Mouse (Mus musculus) testis, postnatal 10 days (tissue): ENCODE results near the gene Gm20388.

Experiments
- DNase-seq: peaks from one replicate; pipeline ENCODE4 v3.0.0; 2021; ENCODE audit warnings: low spot score

Gene Gm20388

GRCm38 (mm10) chr8:121262728-121263389 lies 1352.2 kb downstream of the Gm20388 start:
- DNase-seq = no peak

DNA sequence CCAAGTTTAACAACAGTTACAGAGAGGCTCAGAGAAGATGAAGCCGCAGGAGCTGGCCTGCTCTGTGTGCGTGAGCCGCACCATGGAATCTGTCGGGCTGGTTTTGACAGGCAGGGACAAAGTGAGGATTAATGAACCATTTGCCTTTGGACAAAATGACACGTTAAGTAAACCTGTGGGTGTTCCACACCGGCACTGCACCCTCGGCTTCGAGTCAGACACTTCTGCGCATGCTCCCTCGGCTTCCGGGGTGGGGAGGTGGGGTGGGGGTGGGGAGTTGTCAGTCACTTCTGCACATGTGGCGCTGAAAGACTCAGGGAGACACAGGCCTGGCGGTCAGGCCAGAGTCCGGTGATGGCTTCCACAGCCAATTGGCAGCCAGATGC lies 1352.7 kb downstream of the Gm20388 start:
- DNase-seq = no peak

- no peak for DNase-seq
Measured at GRCm38 (mm10) chr8:121264260-121264659, 1353.6 kb downstream of the Gm20388 start.

- no peak for DNase-seq
Measured at GRCm38 (mm10) chr8:121271542-121271941, 1360.9 kb downstream of the Gm20388 start.

DNA sequence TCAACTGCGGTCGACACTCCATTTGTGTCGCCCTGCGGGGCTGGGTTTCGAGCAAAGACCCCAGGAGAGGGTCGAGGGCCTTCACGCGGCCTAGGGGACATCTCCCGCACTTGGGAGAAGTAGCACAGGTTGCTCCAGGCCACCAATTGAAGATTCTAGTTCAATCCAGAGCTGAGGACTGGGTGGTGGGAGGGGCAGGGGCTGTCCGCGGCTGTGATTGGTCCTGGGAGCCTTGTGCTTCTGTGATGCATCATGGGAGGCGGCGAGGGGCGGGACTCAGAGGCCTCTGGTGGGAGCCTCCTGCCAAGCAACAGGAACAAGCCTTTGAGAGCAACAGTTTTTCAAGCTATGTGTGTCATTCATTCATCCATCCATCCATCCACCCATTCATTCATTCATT lies 1362.6 kb downstream of the Gm20388 start:
- DNase-seq = no peak

GRCm38 (mm10) chr8:121273620-121274019 lies 1363.0 kb downstream of the Gm20388 start:
- DNase-seq = no peak

DNA sequence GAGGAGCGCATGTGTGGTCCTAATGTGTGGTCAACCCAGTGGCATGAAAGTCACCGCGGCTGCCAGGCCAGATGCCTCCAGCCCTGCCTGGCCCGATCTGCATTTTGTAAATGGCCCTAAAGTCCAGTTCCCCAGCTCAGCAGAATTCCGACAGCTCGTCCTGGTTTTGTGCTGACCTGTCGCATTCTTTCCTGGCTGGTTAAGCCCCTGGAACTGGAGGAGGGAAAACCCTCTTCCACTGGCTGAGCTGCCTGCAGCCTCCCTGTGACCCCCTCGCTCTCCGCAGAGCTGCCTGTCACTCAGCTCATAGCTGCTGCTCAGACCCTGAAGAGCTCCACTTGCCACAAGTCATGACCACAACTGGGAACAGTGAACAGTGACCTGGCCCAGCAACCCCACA lies 1369.8 kb downstream of the Gm20388 start:
- no peak for DNase-seq

GRCm38 (mm10) chr8:121289346-121289745 lies 1378.7 kb downstream of the Gm20388 start:
- DNase-seq = no peak

GRCm38 (mm10) chr8:121290547-121290946 lies 1379.9 kb downstream of the Gm20388 start:
- DNase-seq = no peak

- DNase-seq = no peak
Measured at GRCm38 (mm10) chr8:121293418-121293817, 1382.8 kb downstream of the Gm20388 start.

- DNase-seq = no peak
Measured at GRCm38 (mm10) chr8:121294234-121295108, 1383.8 kb downstream of the Gm20388 start.

DNA sequence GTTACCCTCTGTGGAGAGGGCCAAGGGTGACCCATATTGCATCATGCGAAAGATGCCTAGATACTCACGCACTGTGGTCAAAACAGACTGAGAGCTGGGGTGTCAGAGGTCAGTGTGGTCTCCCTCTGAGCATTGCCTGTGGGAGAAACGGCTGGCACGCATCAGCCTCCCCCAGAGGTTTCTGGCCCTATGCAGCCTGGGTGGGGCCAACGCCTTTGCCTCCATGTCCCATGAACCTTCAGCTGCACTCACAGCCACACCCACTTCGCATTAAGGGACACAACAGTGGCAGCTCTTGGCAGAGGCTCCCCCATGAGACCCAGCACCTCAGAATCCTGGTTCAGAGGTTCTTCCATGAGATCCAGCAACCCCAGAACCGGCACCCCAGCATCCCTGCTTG lies 1385.4 kb downstream of the Gm20388 start:
- no peak for DNase-seq

GRCm38 (mm10) chr8:121296597-121296996 lies 1386.0 kb downstream of the Gm20388 start:
- no peak for DNase-seq

GRCm38 (mm10) chr8:121297299-121297698 lies 1386.7 kb downstream of the Gm20388 start:
- no peak for DNase-seq

DNA sequence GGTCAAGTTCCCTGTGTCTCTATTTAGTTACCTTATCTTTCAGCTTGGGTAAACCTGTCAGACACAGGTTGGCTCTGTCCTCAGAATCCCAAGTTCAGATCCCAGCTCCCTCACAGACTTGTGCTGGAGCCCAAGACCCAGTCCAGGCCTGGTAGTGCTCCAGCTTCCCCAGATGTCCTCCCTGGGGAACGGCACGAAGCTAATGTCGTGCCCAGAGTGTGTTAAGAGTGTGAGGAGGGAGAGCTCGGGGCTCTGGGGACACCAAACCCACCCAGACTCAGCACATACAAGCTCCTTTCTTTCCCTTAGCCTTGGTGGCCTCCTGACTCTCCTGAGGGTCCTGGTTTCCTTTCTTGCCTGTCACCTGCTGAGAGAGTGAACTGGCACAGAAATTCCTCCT lies 1389.4 kb downstream of the Gm20388 start:
- no peak for DNase-seq

DNA sequence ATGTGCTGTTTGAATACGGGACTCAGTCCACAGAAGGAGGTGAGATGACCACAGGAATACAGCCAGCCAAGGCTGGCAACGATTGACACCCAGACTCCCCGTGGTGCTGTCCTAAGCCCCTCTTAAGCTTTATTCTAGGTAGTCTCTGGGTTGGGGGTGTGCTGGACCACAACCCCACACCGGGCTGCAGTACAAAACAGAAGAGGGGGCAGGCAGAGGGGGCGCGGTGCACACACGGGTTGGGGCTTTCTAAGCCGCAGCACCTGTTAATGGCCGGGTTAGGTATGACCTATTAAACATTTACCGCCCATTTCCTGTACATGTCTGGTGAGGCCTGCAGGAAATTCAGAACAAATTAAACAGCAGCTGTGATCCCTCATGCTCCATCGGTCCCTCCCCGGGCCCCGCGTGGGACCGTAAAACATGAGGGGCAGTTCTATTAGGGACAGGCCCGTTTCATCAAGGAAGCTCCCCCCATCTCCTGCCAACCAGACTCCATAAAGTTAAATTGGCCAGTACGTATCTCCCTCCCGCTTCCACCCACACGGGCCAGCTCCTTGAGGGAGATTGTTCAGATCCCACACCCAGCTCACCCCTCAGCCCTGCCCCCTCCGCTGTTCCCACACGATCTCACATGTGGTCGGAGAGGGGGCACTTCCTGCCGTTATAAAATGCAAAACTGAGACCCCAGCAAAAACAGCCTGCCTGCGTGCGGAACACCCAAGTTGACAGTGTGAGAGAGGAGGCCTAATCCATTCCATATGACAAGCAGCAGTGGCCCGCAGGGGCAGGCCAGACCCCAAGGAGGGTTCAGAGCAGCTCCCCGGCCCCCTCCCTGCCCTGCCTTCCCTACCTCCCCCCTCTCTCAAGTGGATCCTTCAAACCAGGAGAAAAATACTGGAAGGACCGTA lies 1390.1 kb downstream of the Gm20388 start:
- no peak for DNase-seq

- DNase-seq = no peak
Measured at GRCm38 (mm10) chr8:121301431-121301830, 1390.8 kb downstream of the Gm20388 start.

DNA sequence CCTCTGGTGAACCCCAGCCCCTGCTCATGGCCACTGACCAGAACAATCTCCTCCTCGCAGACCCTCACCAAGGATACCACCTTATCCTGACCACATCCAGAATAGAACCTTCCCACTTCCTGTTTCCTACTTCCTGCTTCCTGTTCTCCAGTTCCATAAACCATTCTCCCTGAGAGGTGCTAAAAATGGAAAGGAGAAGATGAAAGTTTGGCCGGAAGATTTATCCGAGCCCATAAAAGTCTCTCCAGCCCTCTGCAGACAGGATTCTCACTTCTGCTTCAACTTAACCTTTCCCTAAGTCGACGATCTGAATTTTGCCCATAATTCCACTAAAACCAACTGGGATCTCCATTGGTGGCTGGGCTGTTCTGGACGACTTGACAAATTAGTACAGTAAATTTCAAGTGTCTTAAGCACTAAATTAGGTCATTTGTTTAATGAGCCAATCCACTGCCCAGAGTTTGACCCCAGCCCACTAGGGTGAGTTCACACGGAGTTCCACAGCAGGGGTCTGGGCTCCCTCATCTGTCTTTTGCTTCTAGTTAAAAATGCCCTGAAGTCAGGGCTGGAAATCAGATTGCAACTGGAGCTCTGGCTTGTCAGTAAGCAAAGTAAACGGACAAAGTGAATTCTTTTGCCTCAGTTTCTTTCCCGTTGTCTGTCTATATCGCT lies 1391.5 kb downstream of the Gm20388 start:
- no peak for DNase-seq

- no peak for DNase-seq
Measured at GRCm38 (mm10) chr8:121307723-121308122, 1397.1 kb downstream of the Gm20388 start.

GRCm38 (mm10) chr8:121310976-121311819 lies 1400.6 kb downstream of the Gm20388 start:
- no peak for DNase-seq

GRCm38 (mm10) chr8:121313458-121313857 lies 1402.8 kb downstream of the Gm20388 start:
- no peak for DNase-seq
